Mouse (Mus musculus): ENCODE measurements around the gene Gm45021.

Gm45021 gene

GRCm38 (mm10) chr6:48573280-48573679 is 16.1 kb upstream of the Gm45021 start:
- DNase-seq = peak; percentile 47

GRCm38 (mm10) chr6:48573981-48574380 is 15.4 kb upstream of the Gm45021 start:
- no peak for DNase-seq

GRCm38 (mm10) chr6:48578736-48579135 is 10.7 kb upstream of the Gm45021 start:
- DNase-seq = no peak

GRCm38 (mm10) chr6:48579215-48579648 is 10.2 kb upstream of the Gm45021 start:
- peak; percentile 73 for DNase-seq

GRCm38 (mm10) chr6:48581257-48581656 is 8.2 kb upstream of the Gm45021 start:
- DNase-seq = no peak

- DNase-seq = peak; percentile 69
These were observed 7.4 kb upstream of the Gm45021 start for GRCm38 (mm10) chr6:48582037-48582436.

GRCm38 (mm10) chr6:48591221-48591845 is 1.9 kb downstream of the Gm45021 start:
- DNase-seq = no peak

GRCm38 (mm10) chr6:48591871-48592270 is 2.5 kb downstream of the Gm45021 start:
- DNase-seq = no peak

- peak; percentile 96 for DNase-seq
These were observed 4.0 kb downstream of the Gm45021 start, which contains the start of the genes Repin1 and Gm44965 for GRCm38 (mm10) chr6:48593158-48594042. Gene Repin1 (plus strand): TSS chr6:48593883. Gene Gm44965 (plus strand): TSS chr6:48593941.

- DNase-seq = peak; percentile 60
These were observed 4.8 kb downstream of the Gm45021 start for GRCm38 (mm10) chr6:48594043-48594738.

- no peak for DNase-seq
These were observed 5.9 kb downstream of the Gm45021 start for GRCm38 (mm10) chr6:48595278-48595677.

GRCm38 (mm10) chr6:48596545-48597232 is 7.3 kb downstream of the Gm45021 start:
- no peak for DNase-seq

- DNase-seq = no peak
These were observed 7.8 kb downstream of the Gm45021 start for GRCm38 (mm10) chr6:48597233-48597625.

GRCm38 (mm10) chr6:48600594-48600993 is 11.2 kb downstream of the Gm45021 start:
- no peak for DNase-seq

GRCm38 (mm10) chr6:48601271-48602079 is 12.1 kb downstream of the Gm45021 start, which contains the start of gene Zfp775:
Gene Zfp775 (plus strand): TSS chr6:48602063.
- peak; percentile 97 for DNase-seq

- DNase-seq = peak; percentile 62
These were observed 12.8 kb downstream of the Gm45021 start for GRCm38 (mm10) chr6:48602080-48602741.

GRCm38 (mm10) chr6:48608124-48608523 is 18.7 kb downstream of the Gm45021 start:
- no peak for DNase-seq

- DNase-seq = no peak
These were observed 20.1 kb downstream of the Gm45021 start for GRCm38 (mm10) chr6:48609512-48609911.

- DNase-seq = peak; percentile 40
These were observed 21.2 kb downstream of the Gm45021 start for GRCm38 (mm10) chr6:48610657-48611056.

GRCm38 (mm10) chr6:48613464-48613863 is 24.1 kb downstream of the Gm45021 start:
- no peak for DNase-seq

GRCm38 (mm10) chr6:48614756-48615155 is 25.3 kb downstream of the Gm45021 start:
- no peak for DNase-seq

Data from lung, postnatal 10 days (tissue).